Mouse (Mus musculus) right cerebral cortex, adult 2 months (tissue): ENCODE measurements around the gene Syt16.

ENCODE experiments used
- DNase-seq, 2 experiments: peaks; one replicate each; pipeline ENCODE4 v3.0.0; 2021 to 2022; ENCODE audit warnings: low spot score in 2 of 2

The Syt16 gene

DNA sequence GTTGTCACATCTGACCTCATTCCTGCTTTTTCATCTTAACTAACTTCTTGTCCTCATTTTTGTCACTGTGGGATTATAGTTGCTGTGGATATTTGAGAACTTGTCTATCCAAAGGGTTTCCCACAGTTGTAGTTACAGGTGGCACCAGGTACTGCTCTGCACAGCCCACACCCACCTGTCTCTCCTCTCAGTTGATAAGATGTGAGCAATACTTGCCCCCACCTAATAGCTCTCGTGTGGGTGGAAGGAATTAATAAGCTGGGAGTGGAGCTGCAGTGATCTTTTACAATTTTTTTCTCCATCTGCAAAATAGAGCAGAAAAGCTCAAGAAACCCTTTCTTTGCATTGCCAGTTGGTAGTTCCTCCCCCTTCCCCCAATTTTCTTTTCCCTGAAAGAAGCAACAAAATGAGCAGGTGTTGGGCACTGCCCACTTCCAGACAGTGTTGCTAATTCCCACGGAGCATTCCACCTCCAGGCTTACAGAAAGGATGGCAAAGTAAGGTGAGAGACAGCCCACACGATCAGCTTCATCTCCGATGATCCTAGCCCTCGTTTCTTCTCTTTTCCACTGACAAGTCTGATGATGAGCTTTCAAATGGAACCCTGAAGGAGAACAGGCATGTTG lies 218.8 kb downstream of the Syt16 start:
- DNase-seq, result peak; percentile 60 to 65

DNA sequence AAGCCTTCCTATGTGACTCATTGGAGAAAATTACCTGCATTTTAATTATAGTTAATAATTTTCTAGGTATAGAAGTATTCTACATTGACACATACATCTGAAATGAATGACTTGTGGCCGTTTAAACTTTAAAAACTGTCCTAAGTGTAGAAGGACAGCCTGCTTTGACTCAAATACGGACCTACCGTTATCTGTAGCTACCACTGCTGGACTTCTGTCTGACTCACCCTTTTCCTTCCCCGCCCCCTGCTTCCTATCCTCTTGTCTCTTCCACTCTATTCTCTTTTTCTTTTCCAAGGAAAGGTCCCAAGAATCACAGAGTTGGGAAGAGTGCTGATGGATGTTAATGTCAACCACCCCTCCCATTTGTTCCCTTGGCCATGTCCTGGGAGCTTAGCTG lies 222.4 kb downstream of the Syt16 start:
- no peak for DNase-seq

DNA sequence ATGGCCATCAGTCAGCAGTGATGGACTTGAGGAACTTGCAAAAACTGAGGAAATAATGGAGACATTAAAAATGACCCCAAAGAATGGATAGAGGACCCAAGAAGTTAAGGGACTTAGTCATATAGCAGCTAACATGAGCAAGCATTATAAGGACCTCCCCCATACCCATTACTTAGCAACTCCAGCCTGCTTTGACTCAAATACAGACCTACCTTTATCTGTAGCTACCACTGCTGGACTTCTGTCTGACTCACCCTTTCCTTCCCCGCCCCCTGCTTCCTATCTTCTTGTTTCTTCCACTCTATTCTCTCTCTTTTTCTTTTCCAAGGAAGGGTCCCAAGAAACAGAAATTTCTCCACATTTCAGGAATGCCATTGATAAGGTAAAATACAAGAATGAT lies 223.2 kb downstream of the Syt16 start:
- DNase-seq, result no peak

DNA sequence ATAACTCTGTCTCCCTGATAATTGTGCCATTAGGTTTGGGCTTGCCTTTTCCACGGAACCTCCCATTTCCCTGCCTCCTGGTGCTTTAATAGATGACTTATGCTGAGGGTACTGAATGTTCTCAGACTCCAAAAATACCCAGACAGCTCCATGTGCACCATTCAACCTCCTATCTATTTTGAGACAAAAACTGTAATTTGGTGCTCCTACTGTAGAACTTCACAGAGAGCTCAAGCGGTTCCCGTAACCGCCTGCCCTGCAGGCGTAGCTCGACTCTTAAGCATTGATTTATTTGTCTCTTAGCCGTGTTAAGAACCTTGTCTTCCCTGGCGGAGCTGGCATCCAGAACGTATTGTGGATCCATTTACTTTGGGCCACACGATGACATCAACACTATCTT lies 233.3 kb downstream of the Syt16 start:
- peak; percentile 37 to 60 for DNase-seq

DNA sequence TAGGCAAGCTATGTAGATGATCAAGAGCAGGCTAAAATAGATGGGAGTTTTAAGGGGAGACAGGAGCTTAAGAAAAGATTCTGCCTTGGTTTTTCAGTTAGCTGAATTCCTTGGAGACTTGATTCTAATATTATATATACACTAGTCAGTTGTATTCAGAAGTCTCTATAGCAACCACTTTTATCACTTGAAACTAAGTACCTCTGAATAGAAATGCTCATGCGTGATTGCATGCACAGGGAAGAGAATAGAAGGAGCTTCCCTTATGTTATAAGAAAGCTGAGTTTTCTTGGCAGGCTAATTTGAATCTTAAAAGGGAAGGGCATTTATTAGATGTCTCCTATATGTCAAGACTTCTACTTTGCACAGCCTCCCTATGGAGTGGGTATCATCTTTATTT lies 235.4 kb downstream of the Syt16 start:
- DNase-seq, result no peak

DNA sequence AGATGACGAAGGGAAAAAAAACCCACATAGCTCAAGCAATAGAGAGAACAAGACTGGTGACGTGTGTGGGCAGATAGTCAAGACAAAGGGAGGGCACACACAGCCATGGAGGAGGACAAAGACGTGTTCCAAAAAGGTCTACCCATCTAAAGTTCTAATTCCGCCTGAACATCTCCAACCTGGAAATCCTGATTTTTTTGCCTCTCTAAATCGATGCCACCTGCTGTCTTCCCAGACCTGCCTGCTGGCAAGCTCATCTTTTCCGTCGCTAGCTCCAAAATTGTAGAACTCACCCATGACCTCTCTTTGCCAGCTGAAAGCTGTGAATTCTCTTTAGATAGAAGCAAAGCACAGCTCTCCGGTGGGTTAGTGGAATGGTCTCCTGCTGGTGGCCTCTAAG lies 238.7 kb downstream of the Syt16 start:
- DNase-seq, result no peak

DNA sequence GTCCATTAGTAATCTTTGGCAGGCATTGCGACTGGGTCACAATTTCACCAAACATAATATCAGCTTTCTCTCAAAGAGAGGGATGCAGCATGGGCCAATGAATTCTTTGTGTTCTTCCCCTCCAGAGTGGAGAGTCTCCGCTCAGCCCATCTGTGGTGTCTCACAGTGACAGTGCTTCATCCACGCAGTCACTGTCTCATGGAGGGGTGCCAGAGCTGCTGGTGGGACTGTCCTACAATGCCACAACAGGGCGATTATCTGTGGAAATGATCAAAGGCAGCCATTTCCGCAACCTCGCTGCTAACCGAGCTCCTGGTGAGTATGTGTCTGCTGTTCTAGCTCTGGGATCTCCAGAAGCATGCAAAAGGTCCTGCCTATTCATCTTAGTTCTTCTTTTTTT lies 240.6 kb downstream of the Syt16 start:
- DNase-seq, result no peak

DNA sequence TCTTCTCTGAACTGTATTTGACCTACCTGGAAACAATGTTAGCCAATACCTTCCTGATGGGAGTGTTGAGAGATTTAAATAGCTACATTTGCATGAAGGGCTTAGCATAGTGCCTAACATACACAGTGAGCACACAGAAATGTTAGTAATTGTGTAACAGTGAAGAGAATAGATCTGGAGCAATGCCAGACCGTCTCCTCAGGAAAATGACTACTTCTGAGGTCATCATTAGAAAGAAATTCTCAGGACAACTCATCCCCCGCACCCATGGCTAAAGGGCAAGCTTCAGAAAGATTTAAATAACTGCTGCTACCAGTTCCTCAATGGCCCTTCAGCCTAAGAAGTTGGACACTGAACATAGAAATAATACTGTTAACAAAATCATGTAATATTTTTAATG lies 241.3 kb downstream of the Syt16 start:
- DNase-seq, result no peak

DNA sequence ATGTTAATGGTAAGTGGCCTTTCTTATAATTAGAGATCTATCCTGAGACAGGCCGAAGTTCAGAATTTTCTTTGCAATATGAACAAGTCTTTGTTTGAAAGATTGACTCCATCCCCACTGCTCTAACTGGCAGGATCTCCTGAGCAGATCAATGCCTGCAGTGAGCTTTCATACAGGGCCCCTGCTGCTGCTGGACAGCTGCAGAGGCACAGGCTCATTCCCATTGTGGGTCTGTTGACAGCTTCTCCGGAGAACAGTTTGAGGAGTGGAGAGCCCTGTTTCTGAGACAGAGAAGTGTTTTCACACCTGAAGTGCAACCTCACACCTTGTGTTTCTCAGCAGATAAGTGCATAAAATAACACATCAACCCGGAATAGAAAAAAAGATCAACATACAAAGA lies 267.4 kb downstream of the Syt16 start:
- DNase-seq, result no peak

DNA sequence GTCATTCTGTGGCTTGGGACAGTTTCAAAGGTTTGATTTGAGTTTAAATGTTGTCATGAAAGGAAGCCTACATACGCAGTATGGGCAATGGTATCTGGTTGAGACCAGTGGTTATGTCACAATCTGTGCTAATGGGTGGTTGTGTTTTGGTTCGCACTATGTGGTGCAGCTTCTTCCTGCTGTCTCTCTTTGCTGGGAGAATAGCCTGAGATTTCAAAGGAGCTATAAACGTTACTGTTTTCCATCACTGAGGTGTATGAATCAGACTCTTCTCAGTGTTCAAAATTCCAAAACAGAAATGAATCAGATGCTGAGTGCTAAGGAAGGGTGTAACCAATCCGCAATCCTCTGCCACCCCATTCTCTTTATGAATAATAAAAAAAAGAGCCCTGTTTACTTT lies 269.6 kb downstream of the Syt16 start:
- no peak for DNase-seq

DNA sequence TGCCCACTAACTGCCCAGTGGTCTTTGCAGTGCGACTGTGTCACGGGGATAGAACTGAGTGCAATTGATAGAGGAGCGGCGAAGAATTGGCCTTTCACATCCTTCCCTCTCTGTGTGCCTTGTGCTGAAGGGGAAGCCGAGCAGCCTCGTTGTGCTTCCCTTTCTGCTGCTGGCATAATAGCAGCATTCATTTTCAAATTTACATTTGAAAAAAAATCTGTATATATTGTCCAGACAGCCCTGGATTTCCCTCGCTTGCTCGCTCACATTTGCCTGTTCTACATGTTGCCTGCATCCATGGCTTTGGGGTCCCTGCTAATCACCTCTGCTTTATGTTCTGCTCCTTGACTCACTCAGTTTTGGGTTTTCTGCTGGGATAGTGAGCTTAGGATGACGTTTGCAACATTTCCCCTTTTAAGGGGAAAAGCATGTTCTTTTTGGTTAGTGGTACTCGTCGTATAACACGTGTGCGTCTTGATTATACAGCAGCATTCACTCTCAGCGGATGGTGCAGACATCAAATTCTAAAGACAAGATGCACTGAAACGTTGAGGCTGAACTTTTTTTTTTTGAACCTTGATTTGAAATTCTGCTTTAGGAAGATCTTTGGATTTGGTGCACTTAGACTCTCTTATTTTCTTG lies 271.3 kb downstream of the Syt16 start:
- no peak for DNase-seq

DNA sequence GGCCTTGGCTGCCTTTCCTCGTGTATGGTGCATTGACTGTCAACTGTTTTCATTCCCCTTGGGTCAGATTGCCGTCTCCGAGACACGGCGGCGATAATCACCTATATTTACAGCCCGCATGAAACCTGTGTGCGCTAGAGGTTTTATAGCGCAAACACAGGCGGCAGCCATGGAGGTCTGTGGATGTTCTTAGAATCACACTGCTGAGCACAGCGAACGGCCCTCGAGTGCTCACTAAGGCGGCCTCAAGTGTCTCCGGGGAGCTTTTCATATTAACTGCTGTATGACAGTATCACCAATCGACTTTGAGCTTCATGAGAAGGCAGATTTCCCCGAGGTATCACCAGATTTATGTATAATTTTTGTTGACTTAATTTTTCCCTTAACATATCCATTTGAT lies 275.1 kb downstream of the Syt16 start:
- no peak for DNase-seq

DNA sequence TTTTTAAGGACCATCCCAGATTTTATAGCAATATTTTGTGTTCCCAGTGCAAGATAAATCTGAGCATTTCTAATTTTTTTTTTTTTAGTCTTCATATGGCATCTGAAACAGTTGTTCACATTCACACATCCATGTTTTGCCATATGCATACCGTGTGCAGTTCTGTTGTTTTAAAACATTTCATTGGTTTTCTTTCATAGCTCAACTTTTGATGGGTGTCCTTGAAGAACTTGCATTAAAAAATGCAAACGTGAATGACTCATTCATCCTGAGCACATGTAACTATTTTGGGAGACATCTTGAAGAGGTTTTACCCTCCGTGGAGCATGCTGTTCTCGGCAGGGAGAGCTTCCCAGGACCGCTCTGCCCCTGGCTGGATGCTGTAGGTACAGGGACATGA lies 279.8 kb downstream of the Syt16 start:
- DNase-seq, result no peak

DNA sequence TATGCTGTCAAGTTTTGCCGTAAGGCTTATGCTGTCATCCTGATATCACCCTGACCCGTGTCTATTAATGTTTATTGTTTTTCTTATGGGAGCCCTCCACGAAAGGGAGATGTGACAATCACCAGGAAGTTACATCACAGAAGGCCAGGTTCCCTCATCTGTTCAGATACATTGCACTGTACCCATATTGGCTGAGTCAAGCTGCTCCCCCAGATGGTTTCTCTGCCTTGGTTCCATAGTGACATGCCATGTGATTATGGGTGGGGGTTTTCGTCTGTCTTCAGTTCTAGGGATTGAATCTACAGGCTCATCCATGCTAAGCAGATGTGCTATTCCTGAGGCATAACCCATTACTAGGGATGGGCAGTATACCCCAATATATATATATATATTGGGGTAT lies 283.9 kb downstream of the Syt16 start:
- DNase-seq, result no peak

DNA sequence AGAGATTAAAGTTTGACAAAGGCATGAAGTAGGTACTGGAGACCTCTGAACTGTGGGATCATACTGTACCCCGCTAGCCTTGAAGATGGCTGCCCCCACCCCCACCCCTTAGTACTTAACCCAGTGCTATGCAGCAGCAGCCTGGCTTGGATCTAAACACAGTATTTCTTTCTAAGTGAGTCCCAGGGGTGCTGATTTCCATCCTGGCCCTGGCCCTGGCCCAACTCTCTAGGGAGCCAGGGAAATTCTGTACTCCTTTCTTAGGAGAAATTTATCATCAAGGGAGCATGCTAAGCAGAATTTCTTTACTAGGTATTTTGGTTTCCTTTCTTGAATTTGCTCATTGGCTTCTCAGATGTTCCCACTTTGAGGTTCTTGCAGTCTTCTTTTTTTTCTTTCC lies 285.4 kb downstream of the Syt16 start:
- no peak for DNase-seq

DNA sequence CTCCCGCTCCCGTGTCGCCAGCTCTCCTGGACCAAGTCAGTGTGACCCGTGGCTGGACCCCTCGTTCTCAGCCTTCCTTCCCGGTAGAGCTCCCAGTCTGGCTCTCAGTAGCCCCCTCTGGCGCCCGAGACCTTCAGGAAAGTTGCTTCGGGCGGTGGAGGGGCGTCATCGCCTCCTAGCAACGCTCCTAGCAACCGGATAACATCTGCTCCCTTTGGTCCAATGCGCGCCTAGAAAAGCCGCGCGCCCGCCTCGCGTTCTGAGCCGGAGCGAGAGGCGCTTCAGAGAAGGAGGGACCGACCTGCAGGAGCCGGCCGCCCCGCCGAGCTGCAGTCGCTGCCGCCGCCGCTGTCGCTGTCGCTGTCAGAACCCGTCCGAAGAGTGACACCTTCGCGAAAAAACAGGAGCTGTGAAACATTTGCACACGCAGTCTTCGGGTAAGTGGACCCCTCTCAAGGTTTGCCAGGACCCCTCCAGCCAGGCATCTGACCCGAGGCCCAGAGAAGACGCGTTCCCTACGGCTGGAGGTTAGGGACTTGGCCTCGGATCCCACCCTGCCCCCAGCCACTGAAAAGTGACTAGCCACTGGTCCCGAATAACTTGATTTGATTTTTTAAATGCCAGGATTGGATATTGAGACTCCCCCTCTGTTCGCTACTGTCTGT lies 286.7 kb downstream of the Syt16 start:
- DNase-seq, result peak; percentile 97

DNA sequence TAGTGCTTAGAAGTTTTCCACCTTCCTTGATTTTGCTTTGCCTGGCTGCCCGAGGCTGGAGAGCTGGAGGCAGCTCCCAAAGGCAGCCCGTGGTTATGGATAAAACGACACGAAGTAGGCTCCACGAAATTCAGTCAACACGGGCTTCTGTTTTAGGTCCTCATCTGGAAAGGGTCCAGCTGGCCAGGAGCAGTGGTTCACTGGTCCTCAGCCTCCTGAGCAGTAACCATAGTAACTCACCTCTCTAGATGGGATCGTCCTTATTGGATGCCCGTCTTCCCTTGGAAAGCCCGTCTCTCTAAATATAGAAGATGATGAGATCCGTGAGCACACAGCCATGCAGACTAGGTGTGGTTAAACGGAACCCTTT lies 287.2 kb downstream of the Syt16 start:
- peak in 1 of 2 experiments; percentile 59 for DNase-seq

DNA sequence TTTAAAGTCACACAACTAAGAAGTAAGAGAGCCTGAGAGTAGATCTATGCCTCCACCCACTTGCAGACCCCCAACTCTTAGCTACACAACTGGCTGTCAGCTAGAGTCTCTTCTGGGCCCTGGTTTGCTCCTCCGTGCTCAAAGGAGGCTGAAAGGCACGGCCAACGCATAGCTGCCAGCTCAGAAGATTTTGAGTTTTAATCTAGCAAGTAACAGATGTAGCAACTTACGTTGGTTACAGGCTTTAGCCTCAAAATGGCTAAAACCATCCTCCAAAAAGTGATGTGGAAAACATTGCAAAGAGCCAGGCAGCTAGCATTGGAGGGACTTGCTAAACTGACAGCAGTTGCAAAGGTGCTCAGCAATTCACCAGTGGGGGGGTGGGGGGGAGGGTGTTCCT lies 293.5 kb downstream of the Syt16 start:
- DNase-seq, result no peak

DNA sequence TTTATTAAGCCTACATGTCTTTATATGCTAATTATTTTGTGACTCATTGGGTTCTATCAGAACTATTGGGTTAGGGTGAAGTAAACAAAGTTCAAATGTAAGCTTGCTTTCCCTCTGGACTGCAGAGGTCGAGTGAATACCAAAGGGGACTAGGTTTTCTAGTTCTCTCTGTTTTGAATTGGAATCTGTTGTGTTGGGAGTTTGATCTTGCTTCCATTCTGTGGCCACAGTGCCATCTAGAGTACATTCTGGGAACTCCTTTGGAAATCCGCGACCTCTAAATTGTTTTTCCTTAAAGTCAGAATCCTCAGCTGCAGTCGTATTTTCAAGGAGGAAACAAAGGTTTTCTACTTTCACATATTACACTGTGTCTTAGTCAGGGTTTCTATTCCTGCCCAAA lies 296.2 kb downstream of the Syt16 start:
- DNase-seq, result peak; percentile 76 to 81

DNA sequence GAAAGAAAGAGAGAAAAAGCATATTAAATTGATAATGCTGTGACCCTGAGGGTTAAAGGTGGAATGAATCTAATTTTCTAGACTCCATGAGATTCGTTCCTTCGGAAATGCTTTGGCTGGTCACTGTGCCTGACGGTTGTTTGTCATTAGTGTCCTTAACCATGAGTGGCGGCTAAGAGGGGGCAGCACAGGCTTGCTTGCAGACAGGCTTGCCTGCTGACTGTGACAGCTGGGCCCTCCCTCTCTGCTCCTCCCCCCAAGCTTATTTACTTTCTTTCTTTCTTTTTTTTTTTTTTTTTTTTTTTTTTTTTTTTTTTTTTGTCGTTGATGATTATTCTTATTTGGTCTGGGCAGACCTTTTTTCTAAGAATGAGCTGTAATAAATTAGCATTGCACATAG lies 298.9 kb downstream of the Syt16 start:
- no peak for DNase-seq

DNA sequence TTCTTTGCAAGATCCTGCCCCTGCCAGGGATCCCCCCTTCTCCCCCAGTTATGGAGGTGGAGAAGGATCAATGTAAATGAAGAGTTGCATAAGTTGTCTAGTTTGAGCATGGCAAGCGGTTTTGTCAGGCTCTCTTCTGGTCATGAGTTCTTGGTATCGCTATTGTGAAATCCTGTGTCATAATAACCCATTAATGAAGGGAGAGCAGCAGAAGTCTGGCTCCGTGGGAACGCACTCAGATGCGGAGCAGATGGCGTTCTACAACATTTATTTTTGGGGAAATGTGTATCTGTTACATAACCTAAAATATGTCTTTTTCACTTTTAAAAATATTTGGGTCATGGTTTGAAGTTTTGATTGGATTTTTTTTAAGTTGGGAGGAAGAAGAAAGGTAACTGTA lies 304.1 kb downstream of the Syt16 start:
- no peak for DNase-seq

DNA sequence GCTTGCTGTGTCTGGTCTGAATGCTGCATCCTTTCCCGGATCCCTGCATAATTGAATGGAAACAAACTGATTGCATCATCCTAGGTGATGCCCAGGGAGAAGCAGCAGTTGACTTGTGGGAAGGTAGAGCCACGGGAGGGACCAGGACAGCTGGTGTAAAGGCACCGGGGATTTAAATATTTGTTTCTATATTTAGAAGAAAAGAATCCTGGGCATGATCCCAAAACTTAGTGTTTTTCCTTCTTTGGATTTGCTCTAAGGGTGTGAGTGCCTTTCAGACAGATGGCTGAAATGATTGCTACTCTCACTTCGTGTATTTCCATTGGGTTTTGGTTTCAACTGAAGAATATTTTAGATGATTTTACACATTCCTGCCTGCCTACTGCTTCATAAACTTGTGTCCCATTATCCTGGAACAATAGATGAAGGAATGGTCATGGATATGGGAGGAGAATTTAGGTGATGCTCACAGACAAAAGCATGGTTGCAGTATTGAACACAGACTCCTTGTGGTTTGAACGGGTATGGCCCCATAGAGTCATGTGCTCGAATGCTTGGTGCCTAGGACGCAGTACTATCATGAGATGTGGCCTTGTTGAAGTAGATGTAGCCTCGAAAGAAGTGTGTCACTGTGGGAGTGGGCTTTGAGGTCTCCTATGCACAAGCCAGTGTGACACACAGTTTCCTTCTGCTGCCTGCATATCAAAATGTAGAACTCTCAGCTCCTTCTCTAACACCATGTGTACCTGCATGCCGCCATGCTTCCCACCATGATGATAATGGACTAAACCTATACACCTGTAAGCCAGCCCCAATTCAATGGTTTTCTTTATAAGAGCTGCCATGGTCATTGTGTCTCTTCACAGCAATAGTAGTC lies 306.2 kb downstream of the Syt16 start:
- DNase-seq, result no peak

DNA sequence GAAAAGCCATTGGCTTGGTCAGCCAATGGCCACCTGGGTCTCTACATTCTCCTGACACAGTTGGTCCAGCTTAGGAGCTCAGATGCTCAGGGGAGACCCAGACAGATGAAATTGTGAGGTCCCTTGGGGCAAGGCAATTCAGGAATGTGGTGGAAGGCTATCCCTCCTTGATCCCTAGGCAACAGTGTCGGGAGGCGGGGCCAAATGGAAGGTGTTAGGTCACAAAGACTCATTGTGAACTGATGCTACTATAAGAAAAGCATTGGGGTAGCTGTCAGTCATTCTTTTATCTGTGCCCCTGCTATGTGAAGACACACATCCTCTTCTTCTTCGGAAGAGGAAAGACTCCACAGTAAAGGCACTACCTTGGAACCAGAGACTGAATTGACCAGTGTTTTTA lies 315.1 kb downstream of the Syt16 start:
- no peak for DNase-seq
